Mouse (Mus musculus): ENCODE measurements at regions not wholly inside any gene's neighbourhood (a gene's known extent, or its start where the extent isn't known, plus 50 kb on each side); places are given as distances from the start of the nearest gene placed in this dataset.

DNA sequence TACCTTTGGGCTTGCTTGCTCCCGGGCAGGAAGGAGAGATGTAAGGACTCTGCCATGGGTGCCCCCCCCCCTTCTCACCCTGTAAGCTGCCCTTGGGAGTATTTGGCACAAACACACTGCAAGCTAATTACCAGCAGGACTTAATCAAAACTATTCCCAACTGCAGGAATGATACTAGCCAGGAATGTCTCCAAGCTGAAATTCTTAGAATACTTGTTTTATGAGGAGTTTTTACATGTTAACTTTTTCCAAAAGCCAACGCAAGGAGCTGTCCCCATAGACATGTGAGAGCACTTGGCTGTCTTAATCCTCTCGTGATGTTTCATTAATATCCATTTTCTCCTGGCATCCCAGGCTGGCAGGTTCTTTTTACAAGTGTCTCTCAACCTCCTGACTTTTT is 155.6 kb upstream of the Irx6 start:
- no peak for DNase-seq (ENCODE audit: low spot score)

GRCm38 (mm10) chr8:92522519-92522918 is 151.6 kb upstream of the Irx6 start:
- DNase-seq (ENCODE audit: low spot score) = no peak

DNA sequence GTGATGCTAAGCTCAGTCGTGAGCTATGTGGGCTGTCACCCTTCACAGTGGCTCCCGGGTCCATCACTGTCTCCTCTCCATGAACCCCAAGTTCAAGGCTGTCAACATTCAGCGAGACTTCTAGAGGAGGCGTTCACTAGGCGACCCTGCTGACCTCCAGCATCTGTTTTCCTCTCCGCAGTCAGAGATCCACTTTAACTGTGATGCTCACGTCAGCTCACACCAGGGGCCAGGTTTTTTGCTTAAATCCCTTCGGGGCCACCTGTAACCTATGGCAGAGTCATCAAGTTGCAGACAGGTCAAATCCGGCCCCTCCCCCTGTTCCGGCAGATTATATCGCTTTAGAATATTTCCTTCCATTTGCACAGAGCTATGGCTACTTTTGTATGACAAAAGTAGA is 144.3 kb upstream of the Irx6 start:
- no peak for DNase-seq (ENCODE audit: low spot score)

GRCm38 (mm10) chr8:92540636-92541035 is 133.5 kb upstream of the Irx6 start:
- no peak for DNase-seq (ENCODE audit: low spot score)

DNA sequence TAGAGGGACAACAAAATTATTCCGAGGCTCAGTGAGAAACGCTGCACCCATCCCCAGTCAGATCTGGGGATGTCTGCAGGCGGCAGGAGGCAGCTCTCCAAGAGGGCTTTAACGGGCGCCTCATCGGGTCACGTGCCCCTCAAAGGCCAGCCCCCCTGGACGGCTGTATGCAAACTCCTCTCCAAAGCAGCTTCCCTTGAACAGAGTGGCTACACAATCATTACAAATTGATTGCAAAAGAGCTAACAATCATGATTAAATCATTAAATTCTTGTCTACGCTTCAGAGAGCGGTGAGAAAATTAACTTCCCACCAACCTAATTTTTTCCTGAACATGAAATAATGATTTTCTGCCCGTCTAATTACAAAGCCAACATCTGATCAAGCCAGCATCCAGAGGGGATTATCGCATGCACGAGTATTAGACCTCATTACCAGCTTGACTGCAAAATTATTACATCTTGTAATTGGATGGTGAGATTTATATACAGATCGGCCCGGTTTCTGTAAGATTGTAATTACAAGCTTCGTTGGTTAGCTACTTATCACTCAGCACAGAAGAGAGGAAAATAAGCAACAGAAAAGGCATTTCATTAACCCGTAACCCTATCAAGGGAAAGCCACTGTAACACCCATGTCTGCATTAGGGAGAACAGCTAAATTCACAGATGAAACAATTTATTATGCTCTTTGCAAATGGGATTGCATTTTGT is 128.6 kb upstream of the Irx6 start:
- DNase-seq (ENCODE audit: low spot score) = no peak

DNA sequence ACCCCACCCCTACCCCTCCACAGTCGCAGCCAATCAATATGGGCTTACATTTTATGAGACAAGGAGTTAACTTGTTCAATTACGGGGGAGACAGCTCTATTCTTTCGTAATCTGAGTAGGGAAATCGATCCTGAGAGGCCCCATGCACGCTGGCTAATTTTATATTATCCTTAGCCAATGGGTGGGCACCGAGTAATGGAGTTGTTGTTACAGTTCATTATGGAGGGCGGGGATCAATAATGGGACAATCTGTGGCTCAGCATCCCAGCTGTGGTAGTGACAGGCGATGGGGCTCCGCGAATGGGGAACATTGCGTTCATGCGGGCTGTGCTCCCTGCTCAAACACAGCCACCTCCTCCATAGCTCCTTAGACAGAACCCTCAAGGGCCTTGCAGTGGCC is 118.9 kb upstream of the Irx6 start:
- DNase-seq (ENCODE audit: low spot score) = no peak

DNA sequence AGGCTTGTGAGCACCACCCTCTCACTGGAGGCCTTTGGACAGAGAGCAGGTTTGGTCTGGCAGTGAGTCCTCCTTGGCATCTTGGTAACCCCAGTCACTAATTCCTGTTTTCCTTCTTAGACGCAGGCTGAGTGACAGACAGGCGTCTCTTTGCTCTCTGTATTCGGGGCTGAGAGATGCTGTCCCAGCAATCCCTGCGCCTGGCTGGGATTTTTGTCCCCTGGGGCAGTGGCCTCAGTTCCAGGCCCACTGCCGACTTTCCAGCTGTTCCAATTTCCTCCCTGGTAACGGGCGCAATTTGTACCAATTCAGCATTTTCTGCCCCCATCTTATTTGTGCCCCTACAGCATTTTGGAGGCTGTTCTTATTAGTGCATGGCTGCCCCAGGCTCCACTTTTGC is 118.5 kb upstream of the Irx6 start:
- DNase-seq (ENCODE audit: low spot score) = peak; percentile 33

GRCm38 (mm10) chr8:92562471-92562870 is 111.6 kb upstream of the Irx6 start:
- no peak for DNase-seq (ENCODE audit: low spot score)

DNA sequence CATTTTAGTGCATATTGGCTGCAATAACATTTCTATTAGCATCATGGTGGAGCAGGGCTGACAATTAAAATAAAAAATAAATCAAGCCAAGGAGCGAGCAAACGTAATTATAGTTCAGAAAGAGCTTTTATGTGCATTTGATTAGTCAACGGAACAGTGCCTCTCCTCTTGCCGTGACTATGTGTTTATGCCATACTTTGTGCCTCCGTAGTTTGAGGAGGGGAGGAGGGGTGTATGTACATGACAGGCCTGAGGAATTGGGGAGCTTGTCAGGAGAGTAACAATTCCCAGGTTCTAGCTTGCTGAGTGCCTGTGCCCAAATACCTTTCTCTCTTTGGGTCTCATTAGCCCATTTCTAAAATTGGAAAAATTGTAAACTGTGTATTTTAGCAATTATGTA is 111.1 kb upstream of the Irx6 start:
- DNase-seq (ENCODE audit: low spot score) = no peak

GRCm38 (mm10) chr8:92569650-92570049 is 104.4 kb upstream of the Irx6 start:
- DNase-seq (ENCODE audit: low spot score) = no peak

DNA sequence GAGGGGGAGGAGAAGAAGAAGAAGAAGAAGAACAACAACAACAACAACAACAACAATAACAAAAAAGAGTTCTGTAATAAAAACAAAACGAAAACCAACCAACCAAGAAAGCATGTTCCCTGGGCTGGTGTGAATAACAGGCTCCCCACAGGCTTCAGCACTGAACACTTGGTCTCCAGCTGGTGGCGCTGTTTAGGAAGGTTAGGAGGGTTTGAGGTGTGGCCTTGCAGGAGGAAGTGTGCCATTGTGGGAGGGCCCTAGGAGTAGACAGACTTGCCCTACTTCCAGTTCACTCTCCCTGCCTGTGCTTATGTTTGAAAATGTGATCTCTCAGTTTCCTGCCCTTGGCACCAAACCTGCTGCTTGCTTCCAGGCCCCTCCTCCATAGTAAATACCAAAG is 94.6 kb upstream of the Irx6 start:
- DNase-seq (ENCODE audit: low spot score) = no peak

DNA sequence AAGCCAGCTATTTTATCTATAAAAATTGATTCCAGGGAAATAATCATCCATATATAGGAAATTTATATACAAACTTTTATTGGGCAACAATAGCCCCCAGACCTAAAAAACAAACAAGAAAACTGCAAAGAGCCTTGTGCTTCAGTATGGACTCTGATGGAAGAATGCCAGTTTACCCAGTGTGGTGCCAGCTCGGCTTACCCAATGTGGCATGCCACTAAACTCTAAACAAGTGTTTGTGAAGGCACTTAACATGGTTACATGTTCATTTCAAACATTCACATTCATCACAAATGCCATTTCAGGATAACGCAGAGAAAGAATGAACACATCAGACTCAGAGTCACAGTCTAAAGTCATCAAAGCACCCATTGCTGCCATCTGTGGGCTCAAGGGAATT is 93.0 kb upstream of the Irx6 start:
- DNase-seq (ENCODE audit: low spot score) = no peak

- no peak for DNase-seq (ENCODE audit: low spot score)
Measured at GRCm38 (mm10) chr8:92600766-92601165, 73.3 kb upstream of the Irx6 start.

DNA sequence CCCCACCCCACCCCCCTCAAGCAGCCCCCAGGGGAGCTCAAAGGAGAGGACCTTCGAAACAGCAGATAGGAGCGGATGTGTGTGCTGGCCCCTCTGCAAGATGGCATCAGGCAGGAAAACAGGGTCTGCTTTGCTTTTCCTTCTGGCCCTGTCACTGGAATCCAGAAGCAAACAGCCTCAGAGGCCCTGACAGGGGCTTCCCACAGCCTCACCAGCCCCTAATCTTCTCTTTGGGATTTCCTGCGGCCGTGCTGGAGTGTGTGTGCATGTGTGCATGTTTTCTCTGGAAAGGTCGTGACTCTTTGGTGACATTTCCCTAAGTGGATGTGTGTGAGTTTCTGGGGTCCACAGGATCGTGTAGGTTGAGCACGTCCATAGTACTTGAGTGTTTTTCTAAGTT is 71.1 kb upstream of the Irx6 start:
- no peak for DNase-seq (ENCODE audit: low spot score)

GRCm38 (mm10) chr8:92605631-92606030 is 68.5 kb upstream of the Irx6 start:
- no peak for DNase-seq (ENCODE audit: low spot score)

- DNase-seq (ENCODE audit: low spot score) = no peak
Measured at GRCm38 (mm10) chr8:92607604-92608003, 66.5 kb upstream of the Irx6 start.

GRCm38 (mm10) chr8:92609908-92610307 is 64.2 kb upstream of the Irx6 start:
- no peak for DNase-seq (ENCODE audit: low spot score)

- DNase-seq (ENCODE audit: low spot score) = no peak
Measured at GRCm38 (mm10) chr8:92610487-92611059, 63.5 kb upstream of the Irx6 start.

DNA sequence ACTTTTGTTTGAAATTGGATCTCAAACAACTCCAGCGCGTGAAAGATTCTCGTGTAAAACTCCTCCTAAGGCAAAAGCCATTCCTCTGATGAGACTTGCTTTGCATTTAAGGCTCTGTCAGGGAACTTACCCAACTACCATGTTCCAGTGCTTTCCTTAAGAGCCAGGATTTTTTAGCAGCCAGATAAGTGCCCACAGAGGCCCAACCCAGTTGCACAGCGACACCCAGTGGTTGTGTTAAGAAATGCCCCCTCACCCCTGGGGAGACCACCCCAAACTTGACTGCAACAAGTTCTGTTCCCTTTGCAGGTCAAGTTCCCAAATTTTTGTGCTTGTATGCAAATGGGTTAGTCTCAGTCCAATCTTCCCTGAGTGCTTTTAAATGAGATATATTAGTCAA is 60.6 kb upstream of the Irx6 start:
- no peak for DNase-seq (ENCODE audit: low spot score)

DNA sequence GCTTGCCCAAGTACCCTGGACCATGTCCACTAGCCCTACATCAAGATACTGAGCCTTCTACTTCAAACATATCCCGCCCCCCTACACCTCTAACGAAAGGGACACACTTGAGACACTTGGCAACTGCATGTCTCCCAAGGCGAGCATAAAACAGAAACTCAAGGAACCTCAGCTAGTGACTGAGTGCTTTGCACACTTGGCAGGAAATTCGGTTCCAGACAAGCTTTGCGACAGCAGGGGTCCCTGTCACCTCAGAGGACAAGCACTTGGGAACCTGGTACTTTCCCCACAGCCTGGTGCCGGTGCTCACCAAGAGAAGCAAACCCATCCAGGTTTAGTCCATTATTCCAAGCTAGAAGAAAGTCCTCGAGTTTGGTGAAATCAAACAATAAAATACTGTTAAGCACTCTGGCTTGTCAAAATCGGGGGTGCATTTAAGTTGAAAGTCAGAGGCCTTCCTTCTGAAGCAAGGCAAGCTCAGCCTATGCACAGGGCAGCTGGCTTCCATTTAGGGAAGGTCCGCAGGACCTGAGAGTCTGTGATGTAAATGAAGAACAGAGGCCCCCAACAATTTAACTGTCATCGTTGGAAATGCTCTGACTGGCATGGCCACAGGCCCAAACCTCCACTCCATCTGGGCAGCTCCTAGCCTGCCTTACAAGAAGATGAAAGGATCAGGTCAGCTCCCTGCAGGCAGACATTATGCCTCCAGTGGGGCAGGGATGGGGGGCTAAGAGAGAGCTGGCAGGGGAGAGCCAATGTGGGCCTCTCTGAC is 57.6 kb upstream of the Irx6 start:
- DNase-seq (ENCODE audit: low spot score) = no peak

DNA sequence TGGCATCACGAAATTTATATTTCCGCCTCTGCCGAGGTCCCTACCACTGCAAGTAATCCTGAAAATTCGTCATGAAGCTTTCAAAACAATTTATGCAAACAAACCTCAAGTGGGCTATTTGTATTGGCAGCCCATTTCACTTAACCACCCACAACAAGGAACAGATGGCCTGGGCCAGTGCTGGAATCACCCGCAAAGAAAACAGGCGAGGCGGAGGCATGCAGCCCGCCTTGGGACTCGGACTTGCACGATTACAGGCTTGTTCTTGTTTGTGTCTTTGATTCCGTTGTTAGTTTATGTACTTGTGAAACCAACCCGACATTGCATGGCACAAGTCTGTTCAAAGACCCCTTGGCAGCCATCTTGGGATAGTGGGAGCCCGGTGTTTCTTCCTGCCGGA is 55.8 kb upstream of the Irx6 start:
- DNase-seq (ENCODE audit: low spot score) = no peak

Data from heart, adult 8-10 months (tissue).